Mouse (Mus musculus): ENCODE results near the gene Trnt1. TPM values are rescaled to one million over a fixed set of nuclear protein-coding genes. Genes with fewer than 3 reads are reported as not detected.

Trnt1 gene
- polyA plus RNA-seq, 1 experiment from 2014 or later = 42.1 TPM

- Histone ChIP-seq H3K9me3 (no peaks in the 10 kb centered on the region), H3K27me3 (replicated peaks) (no peaks in the 10 kb centered on the region), H3K36me3 (no peaks in the 10 kb centered on the region), H3K27ac (replicated peaks) (no peak overlapping the region), H3K4me3 (no peak overlapping the region), H3K4me2 (no peak overlapping the region), H3K4me1 (no peaks in the 10 kb centered on the region), H3K9ac (no peak overlapping the region)
- no peak; the same call in 1 of the 2 replicates for ATAC-seq (ENCODE audit: extremely low read depth, insufficient number of reproducible peaks, low FRiP score, low TSS enrichment)
- 71% methylated on average over 3 of the region's 3 CpGs for WGBS
Observed at GRCm38 (mm10) chr6:106747804-106748203, 21.1 kb upstream of the Trnt1 start.

- ATAC-seq (ENCODE audit: extremely low read depth, insufficient number of reproducible peaks, low FRiP score, low TSS enrichment) = no peak
- no peak within 1 kb of the TSS for H3K4me3 ChIP-seq
- H3K27me3 ChIP-seq (replicated peaks) = no peaks in the 10 kb centered on the region
- WGBS = 53% methylated on average over 6 of the region's 6 CpGs
- H3K36me3 ChIP-seq = no peaks in the 10 kb centered on the region
- no peaks in the 10 kb centered on the region for H3K9me3 ChIP-seq
- H3K4me2 ChIP-seq = no peak within 1 kb of the TSS
- H3K9ac ChIP-seq = no peak within 1 kb of the TSS
- no peak within 1 kb of the TSS for H3K27ac ChIP-seq (replicated peaks)
- no peaks in the 10 kb centered on the region for H3K4me1 ChIP-seq
Observed at GRCm38 (mm10) chr6:106748887-106749388, 20.0 kb upstream of the Trnt1 start, which contains the start of gene Il5ra. Il5ra (minus strand) TSS chr6:106749037.

GRCm38 (mm10) chr6:106750291-106750690 is 18.6 kb upstream of the Trnt1 start:
- no peak for ATAC-seq (ENCODE audit: extremely low read depth, insufficient number of reproducible peaks, low FRiP score, low TSS enrichment)
- H3K9me3 ChIP-seq = no peaks in the 10 kb centered on the region
- WGBS = 86% methylated on average over 7 of the region's 7 CpGs
- H3K36me3 ChIP-seq = no peaks in the 10 kb centered on the region
- no peaks in the 10 kb centered on the region for H3K27me3 ChIP-seq (replicated peaks)
- no peak overlapping the region for H3K27ac ChIP-seq (replicated peaks)
- no peak overlapping the region for H3K9ac ChIP-seq
- H3K4me3 ChIP-seq = no peak overlapping the region
- no peaks in the 10 kb centered on the region for H3K4me1 ChIP-seq
- H3K4me2 ChIP-seq = no peak overlapping the region

- Histone ChIP-seq H3K4me2 (no peak overlapping the region), H3K9me3 (no peaks in the 10 kb centered on the region), H3K4me3 (no peak overlapping the region), H3K27ac (replicated peaks) (no peak overlapping the region), H3K27me3 (replicated peaks) (no peaks in the 10 kb centered on the region), H3K4me1 (no peaks in the 10 kb centered on the region), H3K9ac (no peak overlapping the region), H3K36me3 (no peaks in the 10 kb centered on the region)
- WGBS = 71% methylated on average over 3 of the region's 3 CpGs
- no peak for ATAC-seq (ENCODE audit: extremely low read depth, insufficient number of reproducible peaks, low FRiP score, low TSS enrichment)
Observed at GRCm38 (mm10) chr6:106758299-106758698, 10.6 kb upstream of the Trnt1 start.

- 67% methylated on average over 3 of the region's 3 CpGs for WGBS
- Histone ChIP-seq H3K36me3 (no peaks in the 10 kb centered on the region), H3K4me2 (no peak overlapping the region), H3K9me3 (no peaks in the 10 kb centered on the region), H3K4me3 (no peak overlapping the region), H3K27me3 (replicated peaks) (no peaks in the 10 kb centered on the region), H3K4me1 (no peaks in the 10 kb centered on the region), H3K27ac (replicated peaks) (no peak overlapping the region), H3K9ac (no peak overlapping the region)
- ATAC-seq (ENCODE audit: extremely low read depth, insufficient number of reproducible peaks, low FRiP score, low TSS enrichment) = no peak
Observed at GRCm38 (mm10) chr6:106760473-106761218, 8.3 kb upstream of the Trnt1 start.

- no peak overlapping the region for H3K27ac ChIP-seq (replicated peaks)
- no peaks in the 10 kb centered on the region; the same call in 1 of the 2 replicates for H3K27me3 ChIP-seq (replicated peaks)
- 72% methylated on average over 1 of the region's 1 CpGs for WGBS
- H3K4me3 ChIP-seq = no peak overlapping the region
- no peak overlapping the region for H3K9ac ChIP-seq
- ATAC-seq (ENCODE audit: extremely low read depth, insufficient number of reproducible peaks, low FRiP score, low TSS enrichment) = no peak
- H3K4me1 ChIP-seq = no peaks in the 10 kb centered on the region
- H3K9me3 ChIP-seq = no peaks in the 10 kb centered on the region
- H3K4me2 ChIP-seq = no peak overlapping the region
- H3K36me3 ChIP-seq = no peaks in the 10 kb centered on the region
Observed at GRCm38 (mm10) chr6:106761486-106761885, 7.4 kb upstream of the Trnt1 start.

GRCm38 (mm10) chr6:106765892-106766291 is 3.0 kb upstream of the Trnt1 start:
- Histone ChIP-seq H3K4me1 (peaks cover 11% of the 10 kb centered on the region), H3K27ac (replicated peaks) (no peak overlapping the region), H3K9me3 (no peaks in the 10 kb centered on the region), H3K4me3 (no peak overlapping the region), H3K9ac (no peak overlapping the region), H3K4me2 (no peak overlapping the region), H3K36me3 (no peaks in the 10 kb centered on the region), H3K27me3 (replicated peaks) (no peaks in the 10 kb centered on the region; the same call in 1 of the 2 replicates)
- 55% methylated on average over 1 of the region's 1 CpGs for WGBS
- ATAC-seq (ENCODE audit: extremely low read depth, insufficient number of reproducible peaks, low FRiP score, low TSS enrichment) = no peak

GRCm38 (mm10) chr6:106766774-106767173 is 2.1 kb upstream of the Trnt1 start:
- H3K4me3 ChIP-seq = no peak overlapping the region
- 65% methylated on average over 4 of the region's 4 CpGs for WGBS
- H3K36me3 ChIP-seq = peaks cover 6% of the 10 kb centered on the region
- no peaks in the 10 kb centered on the region; the same call in 1 of the 2 replicates for H3K27me3 ChIP-seq (replicated peaks)
- peaks cover 11% of the 10 kb centered on the region for H3K4me1 ChIP-seq
- ATAC-seq (ENCODE audit: extremely low read depth, insufficient number of reproducible peaks, low FRiP score, low TSS enrichment) = no peak
- no peaks in the 10 kb centered on the region for H3K9me3 ChIP-seq
- no peak overlapping the region for H3K9ac ChIP-seq
- no peak overlapping the region for H3K27ac ChIP-seq (replicated peaks)
- no peak overlapping the region for H3K4me2 ChIP-seq

GRCm38 (mm10) chr6:106769290-106769866 is 458 bp downstream of the Trnt1 start:
- Histone ChIP-seq H3K4me3 (peak overlapping the region; percentile 94), H3K9me3 (no peaks in the 10 kb centered on the region), H3K9ac (peak overlapping the region; percentile 87), H3K4me2 (peak overlapping the region; percentile 98), H3K27me3 (replicated peaks) (no peaks in the 10 kb centered on the region; the same call in 1 of the 2 replicates), H3K27ac (replicated peaks) (peak overlapping the region; percentile 55), H3K36me3 (peaks cover 31% of the 10 kb centered on the region), H3K4me1 (peaks cover 11% of the 10 kb centered on the region)
- 1% methylated on average over 33 of the region's 33 CpGs for WGBS
- peak; percentile 26; the same call in 1 of the 2 replicates for ATAC-seq (ENCODE audit: extremely low read depth, insufficient number of reproducible peaks, low FRiP score, low TSS enrichment)

- peak overlapping the region; percentile 98 for H3K4me2 ChIP-seq
- H3K4me1 ChIP-seq = peaks cover 11% of the 10 kb centered on the region
- H3K4me3 ChIP-seq = peak overlapping the region; percentile 94
- H3K27ac ChIP-seq (replicated peaks) = no peak overlapping the region
- ATAC-seq (ENCODE audit: extremely low read depth, insufficient number of reproducible peaks, low FRiP score, low TSS enrichment) = no peak
- WGBS = 43% methylated on average over 4 of the region's 4 CpGs
- peaks cover 35% of the 10 kb centered on the region for H3K36me3 ChIP-seq
- H3K9me3 ChIP-seq = no peaks in the 10 kb centered on the region
- H3K27me3 ChIP-seq (replicated peaks) = no peaks in the 10 kb centered on the region; the same call in 1 of the 2 replicates
- peak overlapping the region; percentile 87 for H3K9ac ChIP-seq
Observed at GRCm38 (mm10) chr6:106770046-106770445, 1.1 kb downstream of the Trnt1 start.

GRCm38 (mm10) chr6:106787138-106787537 is 18.2 kb downstream of the Trnt1 start:
- Histone ChIP-seq H3K36me3 (peaks cover 63% of the 10 kb centered on the region), H3K27ac (replicated peaks) (no peak overlapping the region), H3K4me3 (no peak overlapping the region), H3K9me3 (no peaks in the 10 kb centered on the region), H3K27me3 (replicated peaks) (no peaks in the 10 kb centered on the region), H3K9ac (no peak overlapping the region), H3K4me1 (no peaks in the 10 kb centered on the region), H3K4me2 (no peak overlapping the region)
- 80% methylated on average over 3 of the region's 3 CpGs for WGBS
- no peak for ATAC-seq (ENCODE audit: extremely low read depth, insufficient number of reproducible peaks, low FRiP score, low TSS enrichment)

Measured in heart, embryonic 13.5 days (tissue).